8 mouse cellular contexts compared by ENCODE assay signal in the genomic region with DNA sequence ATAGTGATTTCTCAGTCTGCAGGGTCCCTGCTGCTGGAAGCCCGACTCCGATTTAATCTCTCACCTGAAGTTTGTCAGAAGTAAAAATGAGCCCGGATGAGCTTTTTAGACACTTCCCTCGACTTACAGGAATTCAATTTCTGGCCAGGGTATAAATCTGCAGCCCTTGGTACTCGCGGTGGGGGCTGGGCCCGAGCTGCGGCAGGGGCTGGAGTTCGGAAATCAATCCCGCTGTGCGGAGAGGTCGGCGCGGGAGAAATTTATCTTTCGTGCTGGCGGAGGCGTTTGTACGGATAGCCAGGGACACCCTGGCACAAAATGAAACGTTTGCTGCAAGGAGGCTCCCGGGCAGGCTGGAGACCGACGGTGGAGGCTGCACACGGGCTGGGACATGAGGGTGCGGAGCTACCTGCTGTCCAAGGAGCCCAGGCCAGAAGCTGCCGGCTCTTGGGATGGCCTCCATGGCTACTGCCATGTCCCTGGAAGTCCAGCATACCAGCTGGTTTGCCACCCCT. TPM values are rescaled to one million over a fixed set of nuclear protein-coding genes. Genes with fewer than 3 reads are reported as not detected.
DNase-seq lines count a peak whose midpoint lies in the region; ATAC-seq and TF ChIP-seq lines count a peak whose summit lies in the region.

No protein-coding gene starts in this region.

- no peak for ATAC-seq in embryonic facial prominence, embryonic 15.5 days (ENCODE audit: insufficient number of reproducible peaks, low FRiP score, low TSS enrichment, low read depth)
- ATAC-seq in intestine, postnatal 0 days = no peak
- peak; percentile 26; the same call in 1 of the 2 replicates for ATAC-seq in neural tube, embryonic 14.5 days (ENCODE audit: low read depth)

- no peak for TF ChIP-seq CTCF in layer of hippocampus, adult 2 months (conservative IDR thresholded peaks at IDR 0.05)
- no peak for TF ChIP-seq CTCF in intestine, postnatal 0 days (IDR thresholded peaks at IDR 0.05; ENCODE audit: low read depth)

- no peak overlapping the region for H3K9ac ChIP-seq in embryonic facial prominence, embryonic 15.5 days
- H3K9ac ChIP-seq in intestine, postnatal 0 days (ENCODE audit: low read depth, low read length) = no peak overlapping the region
- peak overlapping the region; percentile 37 for H3K9ac ChIP-seq in neural tube, embryonic 14.5 days (replicated peaks; ENCODE audit: low read depth, low read length)

- no peak for DNase-seq in layer of hippocampus, adult 2 months (ENCODE audit: low spot score in 2 of 2)
- DNase-seq in layer of hippocampus, adult 18-20 months (ENCODE audit: low spot score in 2 of 2) = no peak
- DNase-seq in left cerebral cortex, postnatal 14 days (ENCODE audit: low spot score in 2 of 2) = no peak
- no peak for DNase-seq in cerebellum, adult 9-10 months
- no peak for DNase-seq in gastrocnemius, postnatal 14 days

- H3K36me3 ChIP-seq in embryonic facial prominence, embryonic 15.5 days = no peaks in the 10 kb centered on the region
- H3K36me3 ChIP-seq in intestine, postnatal 0 days (ENCODE audit: control insufficient read depth, insufficient read depth) = no peaks in the 10 kb centered on the region
- no peaks in the 10 kb centered on the region for H3K36me3 ChIP-seq in neural tube, embryonic 14.5 days (ENCODE audit: control insufficient read depth, insufficient read depth, low read length)

- no peaks in the 10 kb centered on the region for H3K9me3 ChIP-seq in embryonic facial prominence, embryonic 15.5 days (replicated peaks)
- H3K9me3 ChIP-seq in intestine, postnatal 0 days (ENCODE audit: control insufficient read depth) = no peaks in the 10 kb centered on the region
- H3K9me3 ChIP-seq in neural tube, embryonic 14.5 days (ENCODE audit: control insufficient read depth, low read length) = no peaks in the 10 kb centered on the region

- H3K4me2 ChIP-seq in embryonic facial prominence, embryonic 15.5 days (replicated peaks) = peak overlapping the region; percentile 44
- H3K4me2 ChIP-seq in intestine, postnatal 0 days (replicated peaks; ENCODE audit: low read depth) = peak overlapping the region; percentile 56
- H3K4me2 ChIP-seq in neural tube, embryonic 14.5 days (ENCODE audit: low read depth, low read length) = peak overlapping the region; percentile 46

- H3K27me3 ChIP-seq in embryonic facial prominence, embryonic 15.5 days = peaks cover 8% of the 10 kb centered on the region; the same call in 1 of the 2 replicates
- 0 out of 2 replicates have a peak, but pooled peaks cover 7% of the 10 kb centered on the region for H3K27me3 ChIP-seq in intestine, postnatal 0 days (replicated peaks; ENCODE audit: control insufficient read depth, insufficient read depth, low read length)
- H3K27me3 ChIP-seq in neural tube, embryonic 14.5 days (ENCODE audit: control insufficient read depth, insufficient read depth, low read length) = no peaks in the 10 kb centered on the region

- H3K27ac ChIP-seq in layer of hippocampus, adult 2 months = peak overlapping the region; percentile 25; the same call in 1 of the 2 replicates
- no peak overlapping the region for H3K27ac ChIP-seq in embryonic facial prominence, embryonic 15.5 days (replicated peaks)
- H3K27ac ChIP-seq in intestine, postnatal 0 days (ENCODE audit: low read depth, low read length) = no peak overlapping the region
- H3K27ac ChIP-seq in neural tube, embryonic 14.5 days (ENCODE audit: low read depth, low read length) = peak overlapping the region; percentile 66

- H3K4me1 ChIP-seq in embryonic facial prominence, embryonic 15.5 days = peaks cover 7% of the 10 kb centered on the region; the same call in 1 of the 2 replicates
- H3K4me1 ChIP-seq in intestine, postnatal 0 days (replicated peaks; ENCODE audit: control insufficient read depth, insufficient read depth, low read length) = no peaks in the 10 kb centered on the region
- H3K4me1 ChIP-seq in neural tube, embryonic 14.5 days (ENCODE audit: control insufficient read depth, insufficient read depth, low read length) = peaks cover 18% of the 10 kb centered on the region

- intact Hi-C loops in left cerebral cortex, postnatal 14 days (cut with DNase I) = no loop called here
- intact Hi-C loops in gastrocnemius, postnatal 14 days (cut with DNase I; ENCODE audit: low total_unique reads) = no loop called here

- 5% methylated on average over 25 of the region's 25 CpGs for WGBS in embryonic facial prominence, embryonic 15.5 days
- 7% methylated on average over 25 of the region's 25 CpGs for WGBS in intestine, postnatal 0 days
- WGBS in neural tube, embryonic 14.5 days = 2% methylated on average over 25 of the region's 25 CpGs

- H3K4me3 ChIP-seq in layer of hippocampus, adult 2 months = peak overlapping the region; percentile 46
- H3K4me3 ChIP-seq in embryonic facial prominence, embryonic 15.5 days (replicated peaks) = peak overlapping the region; percentile 31
- peak overlapping the region; percentile 24 for H3K4me3 ChIP-seq in intestine, postnatal 0 days (ENCODE audit: low read depth, low read length)
- peak overlapping the region; percentile 16 for H3K4me3 ChIP-seq in neural tube, embryonic 14.5 days (ENCODE audit: low read depth, low read length)

RNA-seq across cellular contexts. Expression of a gene that starts 42.9 kb away (rescaled TPM):
- total RNA-seq in layer of hippocampus, adult 2 months (2021) = 10 to 100 TPM; 32.8 to 34.0 TPM
- 10 to 100 TPM; 33.9 to 34.8 TPM for total RNA-seq in layer of hippocampus, adult 18-20 months (2021)
- polyA plus RNA-seq in embryonic facial prominence, embryonic 15.5 days (2015; fragmentation: Nextera tagmentation; extraction: Ambion mirVana) = 47.7 and 49.5 TPM in 2 replicates
- 27.1 and 27.2 TPM in 2 replicates for polyA plus RNA-seq in intestine, postnatal 0 days (2015; fragmentation: Nextera tagmentation; extraction: Ambion mirVana)
- 61.1 and 68.8 TPM in 2 replicates for polyA plus RNA-seq in neural tube, embryonic 14.5 days (2014; fragmentation: Nextera tagmentation; extraction: Ambion mirVana)
- total RNA-seq in left cerebral cortex, postnatal 14 days (2021) = 10 to 100 TPM; 46.0 to 46.7 TPM
- total RNA-seq in gastrocnemius, postnatal 14 days (2021) = 10 to 100 TPM; 14.6 to 15.5 TPM

RNA-seq across cellular contexts. Expression of a gene that starts 50.2 kb away (rescaled TPM):
- 10 to 100 TPM; 25.5 to 27.7 TPM for total RNA-seq in layer of hippocampus, adult 2 months (2021)
- total RNA-seq in layer of hippocampus, adult 18-20 months (2021) = 10 to 100 TPM; 22.5 to 22.7 TPM
- 18.7 and 19.8 TPM in 2 replicates for polyA plus RNA-seq in embryonic facial prominence, embryonic 15.5 days (2015; fragmentation: Nextera tagmentation; extraction: Ambion mirVana)
- 7.4 and 7.6 TPM in 2 replicates for polyA plus RNA-seq in intestine, postnatal 0 days (2015; fragmentation: Nextera tagmentation; extraction: Ambion mirVana)
- polyA plus RNA-seq in neural tube, embryonic 14.5 days (2014; fragmentation: Nextera tagmentation; extraction: Ambion mirVana) = 9.6 and 10.6 TPM in 2 replicates
- total RNA-seq in left cerebral cortex, postnatal 14 days (2021) = 10 to 100 TPM; 16.8 to 16.9 TPM
- 1 to 10 TPM; 5.7 to 6.6 TPM for total RNA-seq in gastrocnemius, postnatal 14 days (2021)

RNA-seq across cellular contexts. Expression of a gene that starts 51.4 kb away (rescaled TPM):
- 10 to 100 TPM; 31.6 to 37.6 TPM for total RNA-seq in layer of hippocampus, adult 2 months (2021)
- total RNA-seq in layer of hippocampus, adult 18-20 months (2021) = 10 to 100 TPM; 32.0 to 38.5 TPM
- polyA plus RNA-seq in embryonic facial prominence, embryonic 15.5 days (2015; fragmentation: Nextera tagmentation; extraction: Ambion mirVana) = 13.4 and 13.8 TPM in 2 replicates
- 3.7 and 4.1 TPM in 2 replicates for polyA plus RNA-seq in intestine, postnatal 0 days (2015; fragmentation: Nextera tagmentation; extraction: Ambion mirVana)
- 155 and 202 TPM in 2 replicates for polyA plus RNA-seq in neural tube, embryonic 14.5 days (2014; fragmentation: Nextera tagmentation; extraction: Ambion mirVana)
- total RNA-seq in left cerebral cortex, postnatal 14 days (2021) = 100 to 1,000 TPM; 205 to 210 TPM
- under 1 TPM in 1 of 2 experiments, not detected in 1; 0.29 TPM for total RNA-seq in gastrocnemius, postnatal 14 days (2021)

RNA-seq across cellular contexts. Expression of a gene that starts 52.1 kb away (rescaled TPM):
- 100 to 1,000 TPM; 277 to 326 TPM for total RNA-seq in layer of hippocampus, adult 2 months (2021)
- 100 to 1,000 TPM; 287 to 295 TPM for total RNA-seq in layer of hippocampus, adult 18-20 months (2021)
- 396 and 416 TPM in 2 replicates for polyA plus RNA-seq in embryonic facial prominence, embryonic 15.5 days (2015; fragmentation: Nextera tagmentation; extraction: Ambion mirVana)
- polyA plus RNA-seq in intestine, postnatal 0 days (2015; fragmentation: Nextera tagmentation; extraction: Ambion mirVana) = 557 and 578 TPM in 2 replicates
- polyA plus RNA-seq in neural tube, embryonic 14.5 days (2014; fragmentation: Nextera tagmentation; extraction: Ambion mirVana) = 464 and 488 TPM in 2 replicates
- 100 to 1,000 TPM; 346 to 360 TPM for total RNA-seq in left cerebral cortex, postnatal 14 days (2021)
- total RNA-seq in gastrocnemius, postnatal 14 days (2021) = 100 to 1,000 TPM; 172 to 182 TPM

Comparison
In these comparisons a context has a peak if more than half of its experiments do, and no peak if none do; other contexts are left out.
1. H3K27ac ChIP-seq: peak in layer of hippocampus, adult 2 months (single experiment) and neural tube, embryonic 14.5 days (single experiment); none in embryonic facial prominence, embryonic 15.5 days (single experiment) and intestine, postnatal 0 days (single experiment).
2. RNA of a gene that starts 51.4 kb away (total RNA-seq): 205 to 210 TPM in left cerebral cortex, postnatal 14 days, 32.0 to 38.5 TPM in layer of hippocampus, adult 18-20 months and 31.6 to 37.6 TPM in layer of hippocampus, adult 2 months; 0.29 TPM in gastrocnemius, postnatal 14 days; every median in the first group is over 10 times any median in the second.
3. Peak in every context shown above with its lines, with median percentiles within 50 percentile points of each other: H3K4me3 ChIP-seq and H3K4me2 ChIP-seq.